Mouse (Mus musculus) right cerebral cortex, adult 18-20 months (tissue): ENCODE data around the gene Rassf1.

Experiments used
- DNase-seq: peaks from one replicate; pipeline ENCODE4 v3.0.0; 2022; ENCODE audit warnings: mixed read lengths

The Rassf1 gene

DNA sequence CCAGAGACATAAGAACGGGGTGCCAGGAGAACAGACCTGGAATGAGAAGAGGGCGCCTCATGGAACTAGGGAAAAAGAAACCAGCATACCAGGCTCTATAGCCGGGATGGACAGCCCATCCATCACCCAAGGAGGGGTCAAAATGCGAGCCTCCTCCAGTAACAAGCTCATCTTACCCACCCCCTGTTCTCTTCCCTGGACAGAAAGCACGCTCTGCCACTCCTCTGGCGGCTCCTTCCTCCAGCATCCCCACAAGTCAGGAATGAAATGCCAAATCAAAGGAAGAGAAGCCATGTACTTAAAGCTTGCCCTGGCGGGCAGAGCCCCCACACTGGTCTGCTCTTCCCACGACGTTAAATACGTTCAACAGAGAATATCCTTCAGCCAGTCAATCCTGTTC is 10.3 kb upstream of the Rassf1 start:
- no peak for DNase-seq

DNA sequence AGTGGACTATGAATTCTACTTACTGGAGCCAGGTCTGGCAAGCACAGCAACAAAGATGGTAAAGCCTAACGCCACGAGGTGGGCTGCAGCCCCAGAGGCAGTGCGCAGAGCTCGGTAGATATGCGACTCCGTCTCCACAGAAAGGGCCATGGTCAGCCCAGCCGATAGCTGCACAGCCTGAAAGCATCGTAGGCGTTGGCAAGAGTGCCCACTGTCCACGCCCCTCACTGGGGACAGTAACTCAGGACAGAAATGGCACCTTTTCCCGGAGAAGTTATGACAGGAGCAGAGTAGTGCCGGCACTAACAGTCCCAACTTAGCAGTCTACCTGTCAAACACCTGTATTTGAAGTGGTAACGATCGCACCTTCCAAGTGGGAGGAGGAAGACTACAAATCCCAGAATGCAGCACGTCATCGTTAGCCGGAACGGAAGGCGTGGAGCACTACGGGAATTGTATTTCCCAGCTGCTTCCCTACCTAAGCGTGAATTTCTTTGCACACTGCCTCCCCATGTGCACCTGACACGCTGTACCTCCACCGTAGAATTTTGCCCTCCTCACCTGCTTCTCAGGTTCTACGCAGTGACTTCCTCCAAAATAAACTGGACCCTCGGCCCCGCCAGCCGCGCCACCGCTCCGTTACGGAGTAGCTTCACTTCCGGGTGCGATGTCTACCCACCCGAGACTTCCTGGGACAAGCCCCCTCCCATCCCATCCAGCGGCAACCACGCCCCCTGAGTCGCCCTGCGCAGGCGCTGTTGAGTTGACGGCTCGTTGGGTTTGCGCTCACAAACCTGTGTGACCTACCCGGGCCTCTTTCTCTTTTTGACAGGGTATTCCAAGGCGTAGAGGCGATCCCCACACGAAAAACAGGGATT is 9.6 kb upstream of the Rassf1 start, which contains the start of the genes Cyb561d2 and Nprl2:
TSS of gene Cyb561d2 (minus strand) at position 720 of the 878 bp plus-strand sequence.
TSS of gene Nprl2 (plus strand) at position 753 of the 878 bp plus-strand sequence.
- DNase-seq = peak; percentile 96

DNA sequence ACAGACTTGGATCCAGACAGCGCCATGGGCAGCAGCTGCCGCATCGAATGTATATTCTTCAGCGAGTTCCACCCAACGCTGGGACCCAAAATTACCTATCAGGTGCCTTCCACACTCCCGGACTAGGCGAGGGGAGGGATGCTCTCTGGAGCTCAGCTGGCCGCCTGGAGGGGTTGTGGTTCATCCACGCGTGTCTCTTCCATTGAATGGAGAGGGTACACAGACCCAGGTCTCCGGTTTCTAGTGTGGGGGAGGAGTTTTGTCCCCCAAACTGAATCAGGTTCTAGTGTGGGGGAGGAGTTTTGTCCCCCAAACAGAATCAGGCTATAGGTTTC is 9.0 kb upstream of the Rassf1 start:
- no peak for DNase-seq

DNA sequence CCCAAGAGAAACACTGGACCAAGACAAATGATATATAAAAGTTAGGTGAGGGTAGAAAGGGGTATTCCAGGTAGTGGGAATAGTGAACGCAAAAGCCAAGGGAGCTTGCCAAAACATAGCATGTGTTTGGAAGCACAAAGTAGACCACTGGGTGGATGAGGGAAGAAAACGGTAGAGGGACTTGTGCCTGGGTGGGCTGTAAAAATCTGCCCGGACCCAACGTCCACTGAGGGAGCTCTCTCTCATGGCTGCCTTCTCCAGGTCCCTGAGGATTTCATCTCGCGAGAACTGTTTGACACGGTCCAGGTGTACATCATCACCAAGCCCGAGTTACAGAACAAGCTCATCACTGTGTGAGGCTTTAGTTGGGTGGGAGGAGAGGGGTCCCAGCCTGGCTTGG is 8.6 kb upstream of the Rassf1 start:
- no peak for DNase-seq

DNA sequence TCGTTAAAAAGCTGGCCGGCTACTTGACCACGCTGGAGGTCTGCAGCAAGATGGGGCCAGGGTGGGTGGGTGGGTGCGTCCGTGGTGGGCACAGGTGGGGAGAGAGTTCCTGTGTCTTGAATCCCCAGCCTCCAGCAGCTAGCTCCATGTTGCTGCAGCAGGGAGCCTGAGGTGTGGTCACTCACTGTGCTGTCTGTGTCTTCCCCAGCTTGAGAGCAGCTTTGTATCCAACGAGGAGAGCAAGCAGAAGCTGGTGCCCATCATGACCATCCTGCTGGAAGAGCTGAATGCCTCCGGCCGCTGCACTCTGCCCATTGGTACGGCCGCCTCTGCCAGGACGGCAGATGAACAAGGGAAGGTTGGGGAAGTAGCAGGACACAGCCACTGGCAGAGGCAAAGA is 8.1 kb upstream of the Rassf1 start:
- DNase-seq = no peak

DNA sequence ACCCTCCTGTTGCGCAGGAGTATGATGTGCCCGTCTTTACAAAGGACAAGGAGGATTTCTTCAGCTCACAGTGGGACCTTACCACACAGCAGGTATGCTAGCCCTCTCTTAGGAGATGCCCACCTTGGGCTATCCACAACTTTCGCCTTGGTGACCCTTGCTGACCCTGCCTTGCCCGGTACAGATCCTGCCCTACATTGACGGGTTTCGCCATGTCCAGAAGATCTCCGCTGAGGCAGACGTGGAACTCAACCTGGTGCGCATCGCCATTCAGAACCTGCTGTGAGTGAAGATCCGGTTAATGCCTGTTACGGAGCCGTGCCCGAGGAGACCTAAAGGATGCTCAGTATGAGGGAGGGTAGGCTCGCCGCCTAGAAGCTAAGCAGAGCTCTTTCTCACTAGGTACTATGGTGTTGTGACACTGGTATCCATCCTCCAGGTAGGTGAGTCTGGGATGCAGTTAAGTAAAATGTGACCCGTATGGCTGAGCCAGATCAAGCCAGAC is 7.1 kb upstream of the Rassf1 start:
- no peak for DNase-seq

DNA sequence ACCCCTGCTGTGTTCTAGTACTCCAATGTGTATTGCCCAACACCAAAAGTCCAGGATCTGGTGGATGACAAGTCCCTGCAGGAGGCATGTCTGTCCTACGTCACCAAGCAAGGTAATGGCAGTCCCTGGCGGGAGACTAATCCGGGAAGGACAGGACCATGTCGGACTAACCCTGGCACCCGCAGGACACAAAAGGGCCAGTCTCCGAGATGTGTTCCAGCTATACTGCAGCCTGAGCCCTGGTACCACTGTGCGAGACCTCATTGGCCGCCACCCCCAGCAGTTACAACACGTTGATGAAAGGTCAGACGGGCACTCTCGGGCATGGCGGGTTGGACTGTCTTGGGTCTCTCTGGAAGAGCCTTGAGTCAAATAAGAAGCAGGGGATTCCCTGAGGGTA is 6.6 kb upstream of the Rassf1 start:
- DNase-seq = no peak

DNA sequence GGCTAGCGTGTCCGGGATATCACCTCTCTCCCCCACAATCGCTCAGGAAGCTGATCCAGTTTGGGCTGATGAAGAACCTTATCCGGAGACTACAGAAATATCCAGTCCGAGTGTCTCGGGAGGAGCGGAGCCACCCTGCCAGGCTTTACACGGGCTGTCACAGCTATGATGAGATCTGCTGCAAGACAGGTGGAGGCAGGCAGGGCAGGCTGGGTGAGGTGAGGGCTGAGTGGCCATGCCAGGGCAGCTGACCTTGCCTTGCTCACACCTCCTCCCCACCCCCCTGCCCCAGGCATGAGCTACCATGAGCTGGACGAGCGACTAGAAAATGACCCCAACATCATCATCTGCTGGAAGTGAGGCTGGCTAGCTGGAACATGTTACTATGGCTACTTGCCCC is 6.2 kb upstream of the Rassf1 start:
- DNase-seq = no peak

DNA sequence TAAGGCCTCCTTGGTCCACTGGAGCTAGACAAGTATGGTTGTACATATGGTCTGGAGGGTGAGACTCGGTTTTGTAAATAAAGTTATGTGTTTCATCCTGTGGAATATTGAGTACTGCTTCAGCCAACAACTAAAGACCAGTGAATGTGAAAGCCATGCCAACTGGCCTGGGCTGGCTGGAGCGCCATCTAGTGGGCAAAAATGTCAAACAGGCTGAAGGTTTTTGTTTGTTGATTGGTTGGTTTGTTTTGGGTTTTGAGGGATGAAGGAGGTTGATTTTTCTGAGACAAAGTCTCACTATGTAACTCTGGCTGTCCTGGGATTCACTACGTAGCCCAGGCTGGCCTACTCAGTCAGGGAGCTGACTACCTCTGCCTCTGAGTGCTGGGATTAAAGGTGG is 5.8 kb upstream of the Rassf1 start:
- DNase-seq = peak; percentile 53

DNA sequence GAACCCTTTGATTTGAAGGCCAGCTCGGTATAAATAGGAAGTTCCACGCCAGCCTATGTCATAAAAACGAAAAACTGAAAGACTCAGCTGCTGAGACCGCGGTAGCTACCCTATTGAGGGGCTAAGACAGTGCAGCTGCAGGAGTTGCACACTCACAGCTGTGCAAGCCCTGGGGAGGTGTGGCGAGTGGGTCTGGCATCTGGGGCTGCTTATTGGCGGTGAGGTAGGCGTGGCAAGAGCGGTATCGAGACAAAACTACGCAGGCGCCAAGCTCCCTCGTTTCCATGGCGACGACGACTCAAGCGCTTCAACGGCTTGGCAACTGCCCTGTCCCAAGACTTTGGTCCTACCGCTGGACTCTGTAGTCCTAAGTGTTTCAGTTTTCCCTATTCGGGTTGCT is 4.3 kb upstream of the Rassf1 start, which contains the start of gene Zmynd10:
TSS of gene Zmynd10 (plus strand) at position 273 of the 400 bp plus-strand sequence.
- DNase-seq = peak; percentile 92

DNA sequence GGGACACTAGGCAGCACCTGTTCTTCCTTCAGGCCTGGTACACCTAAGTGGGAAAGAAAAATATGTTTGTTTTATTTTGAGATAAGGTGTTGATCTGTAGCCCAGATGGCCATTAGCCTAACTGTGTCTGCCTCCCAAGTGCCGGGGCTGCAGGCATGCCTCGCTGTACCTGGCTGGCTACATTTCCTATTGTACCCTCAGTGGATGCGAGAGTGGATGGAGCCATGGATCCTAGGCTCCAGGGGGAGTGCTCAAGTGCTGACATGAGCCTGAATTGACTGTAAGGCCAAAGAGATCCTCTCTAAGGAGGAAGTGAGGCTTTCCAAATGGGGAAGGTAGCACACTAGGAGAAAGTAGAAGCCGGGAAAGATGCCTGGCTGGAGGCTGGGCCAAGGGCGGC is 3.4 kb upstream of the Rassf1 start:
- DNase-seq = no peak

DNA sequence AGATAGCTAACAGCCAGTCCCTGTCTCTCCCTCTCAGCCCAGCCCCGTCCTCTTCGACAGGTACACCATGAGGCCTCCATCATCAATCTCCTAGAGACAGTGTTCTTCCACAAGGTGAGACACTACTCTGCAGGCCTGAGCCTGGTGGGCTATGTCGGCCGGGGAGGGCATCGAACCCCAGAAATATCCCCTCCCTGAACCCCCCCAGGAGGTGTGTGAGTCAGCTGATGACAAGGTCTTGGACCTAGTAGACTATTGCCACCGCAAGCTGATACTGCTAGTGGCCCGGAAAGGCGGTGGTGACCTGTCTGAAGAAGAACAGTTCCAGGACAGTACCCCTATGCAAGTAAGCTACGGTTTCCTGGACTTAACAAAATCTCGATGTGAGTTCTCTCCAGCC is 2.5 kb upstream of the Rassf1 start:
- DNase-seq = no peak

DNA sequence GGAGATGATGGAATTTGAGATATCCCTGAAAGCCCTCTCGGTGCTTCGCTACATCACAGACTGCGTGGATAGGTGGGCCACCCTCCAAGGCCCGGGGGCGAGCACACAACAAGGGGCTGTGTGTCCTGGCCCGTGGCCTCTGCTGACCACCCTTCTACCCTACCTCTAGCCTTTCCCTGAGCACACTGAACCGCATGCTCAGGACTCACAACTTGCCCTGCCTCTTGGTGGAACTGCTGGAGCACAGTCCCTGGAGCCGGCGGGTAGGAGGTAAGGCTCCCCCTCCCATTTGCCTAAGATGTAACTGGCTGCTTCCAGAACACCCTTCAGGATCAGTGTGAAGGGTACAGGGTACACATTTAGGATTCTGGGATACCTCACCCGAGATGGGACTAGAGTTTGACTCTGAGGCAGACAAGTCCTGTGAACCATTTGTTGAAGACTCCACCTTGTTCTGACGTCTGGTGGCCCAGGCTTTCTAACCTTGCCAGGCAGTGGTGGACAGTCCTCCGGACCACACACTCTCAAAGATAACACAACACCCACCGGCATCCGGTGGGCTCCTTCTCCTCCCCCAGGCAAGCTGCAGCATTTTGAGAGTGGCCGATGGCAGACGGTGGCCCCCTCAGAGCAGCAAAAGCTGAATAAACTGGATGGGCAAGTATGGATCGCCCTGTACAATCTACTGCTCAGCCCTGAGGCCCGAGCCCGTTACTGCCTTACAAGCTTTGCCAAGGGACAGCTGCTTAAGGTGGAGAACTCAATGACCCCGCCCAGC is 1.9 kb upstream of the Rassf1 start:
- no peak for DNase-seq

DNA sequence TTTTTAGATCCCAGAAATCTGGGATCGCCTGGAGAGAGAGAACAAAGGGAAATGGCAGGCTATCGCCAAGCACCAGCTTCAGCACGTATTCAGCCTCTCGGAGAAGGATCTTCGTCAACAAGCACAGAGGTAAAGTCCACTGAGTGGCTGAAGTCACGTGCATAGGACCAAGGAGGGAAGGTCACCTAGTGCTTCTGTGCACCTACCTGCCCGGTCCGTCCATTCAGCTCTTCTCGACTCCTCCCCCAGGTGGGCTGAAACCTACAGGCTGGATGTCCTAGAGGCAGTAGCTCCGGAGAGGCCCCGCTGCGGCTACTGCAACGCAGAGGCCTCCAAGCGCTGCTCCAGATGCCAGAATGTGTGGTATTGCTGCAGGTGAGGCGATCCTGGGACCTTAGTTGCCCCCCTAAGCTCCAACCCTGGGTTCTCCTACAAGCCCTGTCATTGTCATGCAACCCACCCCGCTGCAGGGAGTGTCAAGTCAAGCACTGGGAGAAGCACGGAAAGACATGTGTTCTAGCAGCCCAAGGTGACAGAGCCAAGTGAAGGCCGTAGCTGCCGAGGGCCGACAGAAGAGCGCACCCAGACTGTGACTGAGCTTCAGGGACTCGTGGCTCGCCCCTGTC is 751 bp upstream of the Rassf1 start:
- DNase-seq = no peak

DNA sequence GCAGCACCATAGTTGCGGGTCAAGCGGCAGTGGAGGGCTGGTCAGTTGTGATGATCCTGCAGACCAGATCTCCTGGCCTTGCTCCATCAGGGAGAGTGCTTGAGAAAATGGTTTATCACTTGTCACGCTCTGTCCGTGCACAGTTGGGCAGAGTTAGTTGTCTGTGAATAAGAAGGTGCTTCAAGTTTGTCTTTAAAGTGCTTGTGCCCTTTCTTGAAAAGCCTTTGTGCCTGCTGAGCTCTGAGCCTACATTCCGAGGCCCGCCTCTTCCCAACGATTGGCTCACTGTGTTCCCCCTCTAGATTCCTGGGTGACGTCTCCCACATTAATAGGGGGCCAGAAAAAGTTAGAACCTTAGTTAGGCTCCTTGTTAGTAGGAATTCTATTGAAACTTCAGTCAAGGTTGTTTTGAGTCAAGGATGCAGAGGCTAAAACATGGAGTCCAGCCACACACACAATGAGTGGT is 568 bp downstream of the Rassf1 start:
- no peak for DNase-seq

DNA sequence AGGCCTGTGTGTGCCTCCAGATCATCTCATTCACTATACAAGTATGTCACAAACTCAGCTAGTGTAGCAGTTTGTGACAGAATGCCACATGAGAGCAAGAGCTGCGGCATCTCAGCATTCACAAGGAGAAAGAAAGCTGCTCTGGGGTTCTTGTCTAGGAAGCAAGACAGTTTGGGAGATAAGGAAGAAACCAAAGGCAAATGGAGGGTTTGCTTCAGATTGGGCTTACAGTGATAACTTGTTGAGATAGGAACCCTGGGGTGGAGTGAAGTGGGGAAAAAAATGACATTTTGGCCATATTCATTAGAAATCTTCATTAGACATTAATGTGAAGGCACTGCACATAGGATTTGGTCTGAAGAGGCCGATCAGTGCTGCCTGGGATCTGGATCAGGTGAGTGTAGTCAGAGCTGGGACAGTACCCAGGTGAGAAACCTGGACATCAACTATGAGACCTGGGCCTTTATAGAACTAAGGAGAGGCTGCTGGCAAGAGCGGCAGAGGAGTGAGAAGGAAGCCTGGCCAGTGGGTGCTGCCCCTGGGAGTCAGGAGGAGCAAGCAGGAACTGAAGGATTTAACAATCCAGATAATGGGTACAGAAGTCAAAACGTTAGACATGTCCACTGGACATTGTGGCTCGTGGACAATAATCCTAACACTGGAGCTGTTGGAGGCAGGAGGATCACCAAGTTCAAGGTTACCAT is 1.5 kb downstream of the Rassf1 start:
- no peak for DNase-seq

DNA sequence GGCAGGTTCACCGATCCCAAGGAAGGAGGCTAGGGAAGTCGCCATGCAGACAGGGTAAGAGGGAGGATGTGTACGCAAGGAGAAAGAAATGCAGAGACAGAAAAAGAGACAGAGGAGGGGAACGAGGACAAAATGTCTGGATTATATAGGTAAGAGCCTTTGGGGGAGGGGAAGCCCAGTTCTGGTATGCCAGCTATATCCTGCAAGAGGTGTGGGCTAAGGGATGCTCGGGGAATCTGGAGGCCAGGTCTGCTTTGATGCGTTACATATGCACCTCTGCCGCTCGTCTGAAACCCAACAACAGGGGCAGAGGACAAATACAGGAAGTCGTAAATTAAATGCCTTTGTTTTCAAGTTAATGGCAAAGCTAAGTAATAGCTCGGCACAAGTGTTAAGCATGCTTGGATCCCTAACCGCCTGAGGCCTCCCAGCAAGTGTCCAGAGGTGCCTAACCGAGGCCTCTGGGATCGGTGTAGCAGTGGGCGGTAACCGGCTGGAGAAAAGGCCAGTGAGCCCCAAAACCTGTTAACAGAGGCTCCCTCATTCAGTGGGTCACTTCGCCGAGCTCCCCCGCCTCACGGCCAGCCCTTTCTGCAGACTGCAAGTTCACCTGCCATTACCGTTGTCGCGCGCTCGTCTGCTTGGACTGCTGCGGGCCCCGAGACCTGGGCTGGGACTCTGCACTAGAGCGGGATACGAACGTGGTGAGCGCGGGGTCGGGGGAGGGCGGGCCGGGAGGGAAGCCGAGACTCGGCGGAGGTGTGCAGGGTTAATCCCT is 2.4 kb downstream of the Rassf1 start:
- DNase-seq = no peak

DNA sequence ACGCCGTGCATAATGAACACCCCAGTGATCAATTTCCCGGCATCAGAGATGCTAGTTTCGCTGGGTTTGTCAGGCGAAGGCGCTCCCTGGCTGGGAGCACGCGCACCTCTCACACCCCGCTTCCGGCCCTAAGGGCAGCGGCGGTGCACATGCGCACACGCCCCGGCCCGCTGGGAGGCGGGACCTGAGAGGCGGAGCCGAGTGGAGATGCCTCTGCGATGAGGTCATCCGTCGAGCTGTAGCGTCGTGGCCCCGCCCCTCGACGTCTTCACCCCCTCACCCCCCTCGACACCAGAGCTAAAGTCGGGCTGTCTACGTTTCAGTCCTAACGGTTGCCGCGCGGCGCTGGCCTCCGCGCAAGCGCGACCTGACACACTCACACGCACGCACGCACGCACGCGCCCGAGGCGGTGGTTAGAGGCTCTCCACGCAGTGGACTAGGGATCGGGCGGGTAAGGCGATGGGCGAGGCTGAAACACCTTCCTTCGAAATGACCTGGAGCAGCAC is 3.0 kb downstream of the Rassf1 start:
- peak; percentile 96 for DNase-seq

DNA sequence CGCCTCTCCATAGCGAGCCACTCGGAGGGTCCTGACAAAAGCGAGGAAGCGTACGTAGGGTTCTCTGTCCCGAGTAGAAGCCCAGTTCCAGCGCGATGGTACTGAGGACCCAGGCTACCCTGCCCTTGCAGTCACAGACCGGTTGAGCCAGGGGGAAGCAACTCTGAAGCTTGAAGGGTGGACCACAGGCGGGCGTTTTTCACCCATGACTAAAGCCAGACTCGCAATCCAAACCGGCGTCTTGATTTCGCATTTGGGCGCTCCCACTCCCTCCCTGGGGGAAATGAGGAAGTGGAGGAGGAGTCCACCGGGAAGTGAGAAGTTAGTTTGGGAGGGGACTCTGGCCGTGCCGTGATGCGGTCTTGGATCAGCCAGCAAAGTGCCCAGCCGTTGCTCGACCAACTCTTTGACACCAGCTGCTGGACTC is 3.7 kb downstream of the Rassf1 start:
- no peak for DNase-seq

DNA sequence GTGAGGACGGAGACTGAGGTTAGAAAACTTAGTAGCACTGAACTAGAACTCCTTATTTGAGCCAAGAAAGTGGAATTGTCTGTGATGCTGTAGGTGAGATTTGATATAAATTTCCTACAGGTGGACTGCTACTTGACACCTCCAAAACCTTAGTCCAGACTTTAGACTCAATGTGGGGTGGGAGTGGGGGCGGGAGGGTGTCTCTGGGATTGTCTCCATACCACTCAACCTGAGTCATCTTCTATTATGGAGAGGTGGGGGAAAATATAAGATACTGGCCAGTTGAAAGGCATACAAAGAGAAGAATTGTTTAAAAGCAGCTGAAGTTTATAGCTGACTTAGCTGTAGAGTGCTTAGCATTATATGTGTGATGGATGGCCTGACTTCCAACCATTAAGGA is 4.3 kb downstream of the Rassf1 start:
- DNase-seq = no peak

DNA sequence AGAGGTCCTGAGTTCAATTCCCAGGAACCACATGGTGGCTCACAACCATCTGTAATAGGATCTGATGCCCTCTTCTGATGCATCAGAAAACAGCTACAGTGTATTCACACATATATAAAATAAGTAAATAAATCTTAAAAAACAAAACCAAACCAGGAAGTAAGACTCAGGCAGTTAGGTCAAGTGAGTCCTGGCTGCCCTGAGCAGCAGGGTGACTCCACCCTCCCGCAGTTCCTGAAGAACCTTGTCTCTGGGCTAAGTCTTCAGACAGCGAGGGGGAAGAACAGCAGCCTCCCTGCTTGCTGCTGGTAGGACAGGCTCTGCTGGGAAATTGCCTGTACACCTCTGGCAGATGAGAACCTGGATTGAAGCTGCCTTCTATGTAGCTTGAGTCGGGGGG is 5.0 kb downstream of the Rassf1 start:
- no peak for DNase-seq
